In the genomic region with DNA sequence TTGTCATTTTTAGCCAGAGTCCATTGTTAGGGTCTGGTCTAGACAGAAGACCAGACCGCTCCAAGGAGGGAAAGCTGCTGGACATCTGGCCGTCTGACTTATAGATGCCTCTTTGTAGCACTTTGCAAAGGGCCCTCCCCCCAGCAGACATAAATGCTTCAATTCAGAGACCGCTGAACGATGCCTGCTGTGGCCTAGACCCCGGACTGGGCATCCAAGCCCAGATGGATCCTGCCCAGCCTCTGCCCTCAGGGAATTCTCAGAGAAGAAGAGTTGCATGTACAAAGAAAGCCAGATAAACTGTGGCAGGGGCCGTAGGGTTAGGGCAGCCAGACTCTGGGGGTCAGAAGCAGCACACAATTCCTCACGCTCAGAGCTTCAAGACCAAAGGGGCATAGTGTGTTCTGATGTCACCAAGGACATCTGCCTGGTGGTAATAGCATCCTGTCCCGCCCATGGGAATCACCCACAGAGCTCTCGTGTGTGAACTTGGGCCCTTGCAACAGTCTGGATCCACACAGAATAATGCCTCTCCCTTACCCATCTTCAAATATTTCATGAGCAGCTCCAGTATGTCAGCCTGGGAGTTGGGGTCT, we compare ENCODE assay signal across 12 mouse cellular contexts. TPM values are rescaled to one million over a fixed set of nuclear protein-coding genes. Genes with fewer than 3 reads are reported as not detected.
DNase-seq lines count a peak whose midpoint lies in the region; ATAC-seq and TF ChIP-seq lines count a peak whose summit lies in the region.
"Had no signal": no experiment of that assay in that cellular context is flagged by ENCODE, and none has a peak within 500 bp of the region (broad histone marks: within the 10 kb centered on the region; RNA-seq: fewer than 3 reads in every experiment).

No protein-coding gene starts in this region.

- H3K36me3 ChIP-seq in intestine, embryonic 14.5 days (ENCODE audit: control insufficient read depth, insufficient read depth, low read length) = no peaks in the 10 kb centered on the region
- no peaks in the 10 kb centered on the region for H3K36me3 ChIP-seq in intestine, postnatal 0 days (ENCODE audit: control insufficient read depth, insufficient read depth)
- H3K36me3 ChIP-seq in forebrain, embryonic 15.5 days = no peaks in the 10 kb centered on the region

- 73% methylated on average over 9 of the region's 9 CpGs for WGBS in intestine, embryonic 14.5 days
- 72% methylated on average over 9 of the region's 9 CpGs for WGBS in intestine, postnatal 0 days
- WGBS in forebrain, embryonic 15.5 days = 72% methylated on average over 9 of the region's 9 CpGs

- peak overlapping the region; percentile 20 for H3K4me2 ChIP-seq in intestine, embryonic 14.5 days (ENCODE audit: low read length)
- H3K4me2 ChIP-seq in intestine, postnatal 0 days (replicated peaks; ENCODE audit: low read depth) = no peak overlapping the region
- no peak overlapping the region for H3K4me2 ChIP-seq in forebrain, embryonic 15.5 days (replicated peaks)

- H3K9me3 ChIP-seq in intestine, embryonic 14.5 days (ENCODE audit: control insufficient read depth, low read length) = no peaks in the 10 kb centered on the region
- no peaks in the 10 kb centered on the region for H3K9me3 ChIP-seq in intestine, postnatal 0 days (ENCODE audit: control insufficient read depth)
- no peaks in the 10 kb centered on the region for H3K9me3 ChIP-seq in forebrain, embryonic 15.5 days
- H3K9me3 ChIP-seq: megakaryocyte, embryonic 14.5 days had no signal

- H3K4me3 ChIP-seq in gastrocnemius, adult 2 months = peak overlapping the region; percentile 74
- no peak overlapping the region for H3K4me3 ChIP-seq in intestine, embryonic 14.5 days (ENCODE audit: low read depth, low read length)
- H3K4me3 ChIP-seq in intestine, postnatal 0 days (ENCODE audit: low read depth, low read length) = no peak overlapping the region
- no peak overlapping the region for H3K4me3 ChIP-seq in forebrain, embryonic 15.5 days
- H3K4me3 ChIP-seq: megakaryocyte, embryonic 14.5 days had no signal

- intact Hi-C loops in gastrocnemius, adult 2 months (cut with DNase I) = no loop called here

- no peak overlapping the region for H3K9ac ChIP-seq in intestine, embryonic 14.5 days (ENCODE audit: low read length)
- H3K9ac ChIP-seq in intestine, postnatal 0 days (ENCODE audit: low read depth, low read length) = no peak overlapping the region
- no peak overlapping the region for H3K9ac ChIP-seq in forebrain, embryonic 15.5 days (replicated peaks)

- peaks cover 16% of the 10 kb centered on the region for H3K27me3 ChIP-seq in intestine, embryonic 14.5 days (replicated peaks; ENCODE audit: control insufficient read depth, insufficient read depth, low read length)
- H3K27me3 ChIP-seq in intestine, postnatal 0 days (replicated peaks; ENCODE audit: control insufficient read depth, insufficient read depth, low read length) = peaks cover 37% of the 10 kb centered on the region; the same call in 1 of the 2 replicates
- H3K27me3 ChIP-seq in forebrain, embryonic 15.5 days = peaks cover 46% of the 10 kb centered on the region; the same call in 1 of the 2 replicates

- no peak for DNase-seq in gastrocnemius, adult 2 months
- DNase-seq in gastrocnemius, adult 18-20 months (ENCODE audit: low spot score) = no peak
- DNase-seq in intestine, embryonic 14.5 days (ENCODE audit: low spot score) = no peak
- peak; percentile 57 for DNase-seq in embryo, embryonic 10 days (ENCODE audit: low spot score)
- peak; percentile 72 for DNase-seq in mesoderm, embryonic 11.5 days (ENCODE audit: low read depth, low spot score)
- no peak for DNase-seq in testis, postnatal 10 days (ENCODE audit: low spot score)
- DNase-seq: cerebellum, adult 8-10 months; kidney, adult 18-20 months had no signal

- ATAC-seq in intestine, embryonic 14.5 days (replicated peaks; ENCODE audit: low FRiP score, low TSS enrichment, low read depth) = no peak
- no peak for ATAC-seq in intestine, postnatal 0 days
- ATAC-seq in forebrain, embryonic 15.5 days (replicated peaks) = no peak

- no peak for TF ChIP-seq CTCF in gastrocnemius, adult 2 months (IDR thresholded peaks at IDR 0.05)
- TF ChIP-seq CTCF in intestine, postnatal 0 days (IDR thresholded peaks at IDR 0.05; ENCODE audit: low read depth) = no peak

- H3K4me1 ChIP-seq in intestine, embryonic 14.5 days (replicated peaks; ENCODE audit: control insufficient read depth, insufficient read depth, low read length) = peaks cover 28% of the 10 kb centered on the region
- no peaks in the 10 kb centered on the region for H3K4me1 ChIP-seq in intestine, postnatal 0 days (replicated peaks; ENCODE audit: control insufficient read depth, insufficient read depth, low read length)
- H3K4me1 ChIP-seq in forebrain, embryonic 15.5 days = peaks cover 16% of the 10 kb centered on the region

- H3K27ac ChIP-seq in gastrocnemius, adult 2 months = peak overlapping the region; percentile 83
- H3K27ac ChIP-seq in intestine, embryonic 14.5 days (ENCODE audit: low read depth) = 0 out of 2 replicates have a peak overlapping the region, but pooled peaks have one; percentile 2
- no peak overlapping the region for H3K27ac ChIP-seq in intestine, postnatal 0 days (ENCODE audit: low read depth, low read length)
- no peak overlapping the region for H3K27ac ChIP-seq in forebrain, embryonic 15.5 days (replicated peaks)

RNA-seq across cellular contexts. Expression of a gene that starts 2.6 kb away (rescaled TPM):
- 1 to 10 TPM; 5.1 to 6.4 TPM for total RNA-seq in gastrocnemius, adult 2 months (2021)
- total RNA-seq in gastrocnemius, adult 18-20 months (2021) = 1 to 10 TPM; 2.8 to 5.2 TPM
- polyA plus RNA-seq in intestine, embryonic 14.5 days (2014; fragmentation: Nextera tagmentation; extraction: Ambion mirVana) = 16.0 and 16.8 TPM in 2 replicates
- 4.3 and 4.5 TPM in 2 replicates for polyA plus RNA-seq in intestine, postnatal 0 days (2015; fragmentation: Nextera tagmentation; extraction: Ambion mirVana)
- polyA plus RNA-seq in forebrain, embryonic 15.5 days (2015; fragmentation: Nextera tagmentation; extraction: Ambion mirVana) = 4.3 TPM in 2 replicates

RNA-seq across cellular contexts. Expression of a gene that starts 26.2 kb away (rescaled TPM):
- total RNA-seq in gastrocnemius, adult 2 months (2021) = 100 to 1,000 TPM; 325 to 341 TPM
- 100 to 1,000 TPM; 307 to 316 TPM for total RNA-seq in gastrocnemius, adult 18-20 months (2021)
- polyA plus RNA-seq in intestine, embryonic 14.5 days (2014; fragmentation: Nextera tagmentation; extraction: Ambion mirVana) = 72.1 and 72.2 TPM in 2 replicates
- 12.6 and 15.0 TPM in 2 replicates for polyA plus RNA-seq in intestine, postnatal 0 days (2015; fragmentation: Nextera tagmentation; extraction: Ambion mirVana)
- 28.4 and 32.0 TPM in 2 replicates for polyA plus RNA-seq in forebrain, embryonic 15.5 days (2015; fragmentation: Nextera tagmentation; extraction: Ambion mirVana)

RNA-seq across cellular contexts. Expression of a gene that starts 34.6 kb away (rescaled TPM):
- 10 to 100 TPM; 38.8 to 53.4 TPM for total RNA-seq in gastrocnemius, adult 2 months (2021)
- total RNA-seq in gastrocnemius, adult 18-20 months (2021) = 10 to 100 TPM; 41.3 to 43.9 TPM
- not detected in 2 replicates for polyA plus RNA-seq in intestine, embryonic 14.5 days (2014; fragmentation: Nextera tagmentation; extraction: Ambion mirVana)
- not detected in 2 replicates for polyA plus RNA-seq in intestine, postnatal 0 days (2015; fragmentation: Nextera tagmentation; extraction: Ambion mirVana)
- polyA plus RNA-seq in forebrain, embryonic 15.5 days (2015; fragmentation: Nextera tagmentation; extraction: Ambion mirVana) = 0.15 TPM in 1 of 2 replicates, not detected in the other
- total RNA-seq: liver, adult 2 months had no signal
- polyA plus RNA-seq: liver, adult 2 months had no signal

RNA-seq across cellular contexts. Expression of a gene that starts 52.9 kb away (rescaled TPM):
- total RNA-seq in gastrocnemius, adult 2 months (2021) = under 1 TPM in 1 of 2 experiments, not detected in 1; 0.08 TPM
- total RNA-seq in gastrocnemius, adult 18-20 months (2021) = not detected
- 7.5 and 7.8 TPM in 2 replicates for polyA plus RNA-seq in intestine, embryonic 14.5 days (2014; fragmentation: Nextera tagmentation; extraction: Ambion mirVana)
- 5.0 and 7.2 TPM in 2 replicates for polyA plus RNA-seq in intestine, postnatal 0 days (2015; fragmentation: Nextera tagmentation; extraction: Ambion mirVana)
- polyA plus RNA-seq in forebrain, embryonic 15.5 days (2015; fragmentation: Nextera tagmentation; extraction: Ambion mirVana) = 25.3 and 28.3 TPM in 2 replicates
- total RNA-seq: liver, adult 2 months had no signal
- polyA plus RNA-seq: liver, adult 2 months had no signal

Comparison
In these comparisons a context has a peak if more than half of its experiments do, and no peak if none do; other contexts are left out.
1. H3K27ac ChIP-seq: peak in gastrocnemius, adult 2 months (single experiment) and intestine, embryonic 14.5 days (single experiment); none in intestine, postnatal 0 days (single experiment) and forebrain, embryonic 15.5 days (single experiment).
2. DNase-seq: peak in embryo, embryonic 10 days (single experiment) and mesoderm, embryonic 11.5 days (single experiment); none in gastrocnemius, adult 2 months (single experiment), gastrocnemius, adult 18-20 months (single experiment), intestine, embryonic 14.5 days (single experiment) and testis, postnatal 10 days (single experiment).